Mouse (Mus musculus): ENCODE measurements around the gene Naa60. TPM values are rescaled to one million over a fixed set of nuclear protein-coding genes. Genes with fewer than 3 reads are reported as not detected.
A peak's percentile ranks its signal among the peaks of the same experiment; 100 is the strongest.

The Naa60 gene
- polyA plus RNA-seq, 1 experiment from 2014 or later: 35.2 TPM

DNA sequence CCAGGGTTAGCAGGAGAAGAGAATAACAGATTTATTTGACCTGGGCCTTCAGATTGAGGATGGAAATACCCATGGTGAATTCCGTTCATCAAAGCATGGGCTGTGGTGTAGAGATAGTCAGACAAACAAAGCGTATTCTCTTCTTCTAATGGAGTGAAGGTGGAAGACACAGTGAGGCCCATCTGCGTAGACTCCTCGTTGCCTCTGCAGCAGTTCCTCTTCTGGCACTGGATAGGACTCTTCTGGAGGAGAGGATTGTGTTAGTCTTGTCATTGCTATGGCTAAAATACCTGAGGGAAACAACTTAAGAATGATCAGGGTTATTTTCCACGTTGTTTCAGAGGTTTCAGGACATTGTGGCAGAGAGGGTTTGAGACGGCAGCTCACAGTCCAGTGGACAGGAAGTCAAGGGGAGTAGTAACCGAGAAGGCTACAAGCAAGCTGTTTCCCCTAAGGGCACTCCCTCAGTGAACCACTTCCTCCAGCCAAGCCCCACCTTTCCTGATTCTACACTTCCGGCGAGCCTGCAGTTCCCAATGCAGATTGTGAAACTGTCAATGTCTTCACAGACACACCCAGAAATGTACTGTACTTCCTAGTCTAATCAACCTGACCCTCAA, 23.1 kb downstream of the Naa60 start:
- Histone ChIP-seq H3K9ac (no peak overlapping the region), H3K27me3 (replicated peaks) (no peaks in the 10 kb centered on the region), H3K27ac (replicated peaks) (peak overlapping the region; percentile 77), H3K4me2 (peak overlapping the region; percentile 30), H3K9me3 (no peaks in the 10 kb centered on the region), H3K4me3 (no peak overlapping the region), H3K36me3 (peaks cover 53% of the 10 kb centered on the region), H3K4me1 (peaks cover 16% of the 10 kb centered on the region)
- no peak for ATAC-seq (ENCODE audit: extremely low read depth, insufficient number of reproducible peaks, low FRiP score, low TSS enrichment)
- WGBS: 71% methylated on average over 9 of the region's 9 CpGs

DNA sequence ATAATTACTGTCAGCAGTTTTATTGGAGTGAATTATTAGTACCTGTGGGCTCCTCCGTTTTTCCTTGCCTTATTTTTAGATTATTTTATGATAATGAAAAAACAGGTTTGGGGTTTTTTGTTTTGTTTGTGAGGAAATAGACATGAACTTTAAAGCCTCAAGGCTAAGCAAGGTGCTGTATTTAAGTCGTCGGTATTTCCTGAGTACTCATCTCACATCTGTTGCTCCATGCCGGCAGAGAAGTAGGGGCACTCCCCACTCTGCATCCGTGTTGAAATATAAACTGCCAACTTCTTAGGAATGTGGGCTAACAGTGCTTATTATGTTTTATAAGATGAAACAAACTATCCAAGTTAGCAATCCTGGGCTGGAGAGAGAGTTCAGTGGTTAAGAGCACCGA, 23.9 kb downstream of the Naa60 start:
- Histone ChIP-seq H3K27me3 (replicated peaks) (no peaks in the 10 kb centered on the region), H3K4me3 (no peak overlapping the region), H3K4me1 (peaks cover 16% of the 10 kb centered on the region), H3K9ac (no peak overlapping the region), H3K4me2 (no peak overlapping the region), H3K36me3 (peaks cover 61% of the 10 kb centered on the region), H3K27ac (replicated peaks) (peak overlapping the region; percentile 77; the same call in 1 of the 2 replicates), H3K9me3 (no peaks in the 10 kb centered on the region)
- ATAC-seq (ENCODE audit: extremely low read depth, insufficient number of reproducible peaks, low FRiP score, low TSS enrichment): no peak
- WGBS: 81% methylated on average over 6 of the region's 6 CpGs

DNA sequence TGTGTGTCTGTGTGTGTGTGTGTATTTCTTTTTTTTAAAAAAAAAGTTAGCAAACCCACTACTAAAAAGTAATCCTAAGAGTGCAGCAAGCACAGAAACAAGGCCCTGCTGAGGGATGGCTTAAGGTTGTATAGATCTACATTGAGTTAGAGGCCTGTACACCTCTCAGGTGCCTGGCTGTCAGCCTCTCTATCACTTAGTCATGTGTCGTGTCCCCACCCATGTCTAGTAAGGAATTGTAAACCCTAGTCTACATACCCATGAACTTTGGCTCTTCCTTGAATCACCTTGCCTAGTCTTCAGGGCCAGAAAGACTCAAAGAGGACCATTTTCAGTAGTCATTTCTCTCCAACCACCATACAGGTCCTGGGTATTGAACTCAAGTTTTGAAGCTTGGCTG, 24.4 kb downstream of the Naa60 start:
- ATAC-seq (ENCODE audit: extremely low read depth, insufficient number of reproducible peaks, low FRiP score, low TSS enrichment): no peak
- Histone ChIP-seq H3K27me3 (replicated peaks) (no peaks in the 10 kb centered on the region), H3K9ac (no peak overlapping the region), H3K9me3 (no peaks in the 10 kb centered on the region), H3K36me3 (peaks cover 66% of the 10 kb centered on the region), H3K4me1 (peaks cover 16% of the 10 kb centered on the region), H3K27ac (replicated peaks) (no peak overlapping the region), H3K4me2 (no peak overlapping the region), H3K4me3 (no peak overlapping the region)
- WGBS: 77% methylated on average over 1 of the region's 1 CpGs

DNA sequence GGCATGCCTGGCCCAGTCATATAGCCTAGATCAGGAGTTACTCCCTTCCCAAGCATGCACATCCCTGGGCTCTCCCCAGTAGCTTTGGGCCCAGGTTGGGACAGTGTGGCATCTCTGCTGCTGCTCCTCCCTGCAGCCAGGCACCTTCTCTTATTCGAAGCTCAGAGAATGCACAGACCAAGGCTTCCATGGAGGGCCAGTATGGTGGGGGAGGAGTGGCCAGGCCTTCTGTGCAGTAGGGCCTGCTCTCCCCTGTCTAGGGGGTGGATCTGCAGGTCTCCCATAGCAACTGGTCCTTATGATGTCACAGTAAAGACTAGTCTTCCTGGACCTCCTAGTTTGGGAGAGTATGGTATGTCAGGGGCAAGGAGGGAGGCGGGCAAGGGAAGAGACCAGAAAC, 35.3 kb downstream of the Naa60 start:
- ATAC-seq (ENCODE audit: extremely low read depth, insufficient number of reproducible peaks, low FRiP score, low TSS enrichment): no peak
- H3K9me3 ChIP-seq: no peaks in the 10 kb centered on the region
- H3K27me3 ChIP-seq (replicated peaks): no peaks in the 10 kb centered on the region
- peaks cover 56% of the 10 kb centered on the region for H3K36me3 ChIP-seq
- H3K27ac ChIP-seq (replicated peaks): no peak overlapping the region
- no peak overlapping the region; the same call in 1 of the 2 replicates for H3K4me2 ChIP-seq
- H3K4me3 ChIP-seq: peak overlapping the region; percentile 74; the same call in 1 of the 2 replicates
- peaks cover 12% of the 10 kb centered on the region for H3K4me1 ChIP-seq
- 69% methylated on average over 2 of the region's 2 CpGs for WGBS
- no peak overlapping the region for H3K9ac ChIP-seq

DNA sequence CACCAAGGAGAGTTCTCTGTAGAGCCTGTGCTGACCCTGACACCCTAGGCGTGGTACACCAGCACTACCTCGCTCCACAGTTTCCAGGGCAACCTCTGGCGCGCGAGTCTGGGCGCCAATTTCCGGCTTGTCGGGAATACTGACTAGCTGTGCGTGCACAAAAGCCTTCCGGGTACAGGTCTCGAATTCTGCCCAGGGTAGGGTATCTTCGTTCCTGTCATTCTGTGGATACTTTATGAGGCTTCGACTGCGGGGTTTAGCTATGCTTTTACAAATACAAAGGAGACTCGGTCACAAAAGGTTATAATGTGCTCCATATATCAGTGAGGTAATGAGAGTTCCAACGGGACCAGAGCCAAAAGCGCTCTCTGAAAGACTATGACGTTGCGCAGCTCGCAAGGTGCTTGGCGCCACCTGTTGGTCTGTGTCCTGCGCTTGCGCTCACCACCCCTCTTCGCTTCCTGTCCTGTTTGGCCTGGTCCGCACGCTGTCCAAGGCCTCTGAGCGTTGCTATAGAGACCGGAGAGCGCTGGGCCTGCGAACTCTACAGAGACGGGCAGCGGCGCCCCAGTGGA, 36.4 kb downstream of the Naa60 start, which contains the start of the genes 1700037C18Rik and Cluap1:
Gene 1700037C18Rik (minus strand): TSS at position 153 of the 575 bp plus-strand sequence.
Gene Cluap1 (plus strand): TSS at position 265 of the 575 bp plus-strand sequence.
- Histone ChIP-seq H3K4me1 (peaks cover 12% of the 10 kb centered on the region), H3K4me2 (peak within 1 kb of the TSS; percentile 88), H3K27me3 (replicated peaks) (no peaks in the 10 kb centered on the region), H3K27ac (replicated peaks) (peak within 1 kb of the TSS; percentile 73), H3K4me3 (peak within 1 kb of the TSS; percentile 74), H3K9ac (peak within 1 kb of the TSS; percentile 92), H3K36me3 (peaks cover 56% of the 10 kb centered on the region), H3K9me3 (no peaks in the 10 kb centered on the region)
- peak; percentile 90 for ATAC-seq (ENCODE audit: extremely low read depth, insufficient number of reproducible peaks, low FRiP score, low TSS enrichment)
- WGBS: under 1% methylated on average over 33 of the region's 33 CpGs

DNA sequence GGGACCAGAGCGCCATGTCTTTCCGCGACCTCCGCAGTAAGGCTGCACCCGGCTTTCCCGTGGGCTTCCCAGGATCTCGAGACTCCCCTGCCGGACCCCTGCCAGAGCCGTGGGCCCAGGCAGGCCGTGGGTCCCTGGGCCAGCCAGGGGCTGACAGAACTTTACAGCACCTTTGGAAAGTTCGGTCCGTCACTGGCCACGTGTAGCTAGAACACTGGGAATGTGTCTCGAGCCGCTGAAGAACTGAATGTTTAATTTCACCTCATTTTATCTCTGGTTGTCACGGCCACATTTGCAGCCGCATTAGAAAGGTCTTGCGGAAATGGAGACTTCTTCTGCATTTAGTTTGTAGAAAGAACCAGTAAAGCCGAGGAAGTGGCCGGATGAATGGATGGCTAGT, 36.9 kb downstream of the Naa60 start:
- peaks cover 56% of the 10 kb centered on the region for H3K36me3 ChIP-seq
- no peaks in the 10 kb centered on the region for H3K9me3 ChIP-seq
- peak overlapping the region; percentile 74 for H3K4me3 ChIP-seq
- ATAC-seq (ENCODE audit: extremely low read depth, insufficient number of reproducible peaks, low FRiP score, low TSS enrichment): no peak
- 8% methylated on average over 20 of the region's 20 CpGs for WGBS
- H3K4me2 ChIP-seq: peak overlapping the region; percentile 88
- H3K4me1 ChIP-seq: peaks cover 12% of the 10 kb centered on the region
- no peaks in the 10 kb centered on the region for H3K27me3 ChIP-seq (replicated peaks)
- peak overlapping the region; percentile 92 for H3K9ac ChIP-seq
- H3K27ac ChIP-seq (replicated peaks): peak overlapping the region; percentile 73

DNA sequence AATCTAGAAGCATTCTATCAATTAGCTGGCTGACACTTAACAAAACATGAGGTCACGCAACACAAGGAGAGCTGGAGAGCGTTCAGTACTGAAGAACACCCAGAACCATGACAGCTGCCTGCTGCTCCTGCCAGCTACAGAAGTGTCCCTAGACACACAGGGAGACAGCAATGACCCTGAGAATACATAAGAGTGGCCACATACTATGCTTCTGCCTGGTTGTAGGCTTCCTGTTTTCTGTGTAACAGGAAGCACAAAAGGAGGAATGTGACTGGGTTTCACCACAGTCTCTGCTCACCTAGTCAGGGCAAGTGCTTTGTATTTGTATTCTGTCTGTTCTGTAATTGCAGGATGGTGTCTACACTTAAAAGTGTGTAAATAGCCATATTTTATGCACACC, 48.6 kb downstream of the Naa60 start:
- Histone ChIP-seq H3K36me3 (peaks cover 82% of the 10 kb centered on the region), H3K27me3 (replicated peaks) (no peaks in the 10 kb centered on the region), H3K4me1 (no peaks in the 10 kb centered on the region), H3K9me3 (no peaks in the 10 kb centered on the region), H3K9ac (no peak overlapping the region), H3K4me2 (no peak overlapping the region), H3K27ac (replicated peaks) (no peak overlapping the region), H3K4me3 (no peak overlapping the region)
- ATAC-seq (ENCODE audit: extremely low read depth, insufficient number of reproducible peaks, low FRiP score, low TSS enrichment): no peak
- WGBS: 85% methylated on average over 2 of the region's 2 CpGs

DNA sequence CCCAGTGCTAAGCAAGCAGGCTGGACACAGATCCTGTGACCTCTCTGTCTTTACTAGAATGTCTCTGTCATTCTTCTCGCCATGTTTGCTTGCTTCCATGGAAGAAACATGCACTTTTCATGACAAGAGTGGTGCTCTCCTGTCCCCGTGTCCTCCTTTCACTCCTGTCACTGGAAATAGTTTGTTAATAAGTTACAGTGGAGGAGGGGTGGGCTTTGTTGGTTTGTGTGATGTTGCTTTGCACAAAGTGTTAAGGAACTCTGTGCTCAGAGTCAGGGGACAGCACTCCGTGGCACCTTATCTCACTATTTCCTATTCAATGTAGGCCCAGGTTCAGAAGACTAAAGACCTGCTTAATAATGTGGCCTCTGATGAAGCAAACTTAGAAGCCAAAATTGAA, 51.3 kb downstream of the Naa60 start:
- Histone ChIP-seq H3K27me3 (replicated peaks) (no peaks in the 10 kb centered on the region), H3K4me3 (no peak overlapping the region), H3K9me3 (no peaks in the 10 kb centered on the region), H3K4me1 (no peaks in the 10 kb centered on the region), H3K27ac (replicated peaks) (no peak overlapping the region), H3K4me2 (no peak overlapping the region), H3K36me3 (peaks cover 81% of the 10 kb centered on the region), H3K9ac (no peak overlapping the region)
- no peak for ATAC-seq (ENCODE audit: extremely low read depth, insufficient number of reproducible peaks, low FRiP score, low TSS enrichment)
- WGBS: 76% methylated on average over 3 of the region's 3 CpGs

DNA sequence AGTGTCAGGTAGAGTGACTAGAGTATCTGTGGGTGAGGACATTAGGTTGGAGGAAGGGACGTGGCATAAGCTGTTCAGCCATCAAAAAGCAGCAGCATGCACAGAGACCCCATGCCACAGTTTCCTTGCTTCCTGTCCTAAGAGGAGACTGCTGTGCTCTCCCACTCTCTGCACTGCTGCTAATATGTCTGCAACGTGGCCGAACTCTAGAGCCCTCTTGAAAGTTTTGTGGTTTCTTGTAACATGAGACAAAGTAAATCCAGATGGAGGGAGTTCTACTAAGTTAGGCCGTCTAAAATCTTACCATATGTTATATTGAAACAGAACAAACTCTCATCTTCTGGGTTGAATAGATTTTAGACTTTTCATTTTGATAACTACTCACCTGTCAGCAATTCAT, 51.8 kb downstream of the Naa60 start:
- no peak for ATAC-seq (ENCODE audit: extremely low read depth, insufficient number of reproducible peaks, low FRiP score, low TSS enrichment)
- Histone ChIP-seq H3K27me3 (replicated peaks) (no peaks in the 10 kb centered on the region), H3K36me3 (peaks cover 79% of the 10 kb centered on the region), H3K4me3 (no peak overlapping the region), H3K27ac (replicated peaks) (no peak overlapping the region), H3K9me3 (no peaks in the 10 kb centered on the region), H3K4me2 (no peak overlapping the region), H3K9ac (no peak overlapping the region), H3K4me1 (no peaks in the 10 kb centered on the region)
- 81% methylated on average over 4 of the region's 4 CpGs for WGBS

DNA sequence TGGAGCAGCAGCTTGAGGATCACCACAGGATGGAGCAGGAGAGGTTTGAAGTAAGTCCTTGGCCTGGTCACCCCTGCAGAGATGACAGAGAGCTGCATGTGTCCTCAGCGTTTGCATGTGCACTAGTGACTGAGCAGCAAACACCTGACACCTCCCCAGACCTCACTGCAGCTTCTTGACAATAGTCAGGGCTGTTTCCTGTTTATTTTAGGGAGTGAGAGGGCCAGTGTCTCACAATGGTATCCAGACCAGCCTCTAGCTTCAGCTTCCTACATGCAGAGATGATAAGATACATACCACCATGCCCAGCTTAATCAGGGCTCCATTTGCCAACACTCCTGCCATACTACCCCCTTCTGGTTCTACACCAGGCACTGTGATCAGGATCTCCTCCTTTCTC, 56.4 kb downstream of the Naa60 start:
- Histone ChIP-seq H3K36me3 (peaks cover 81% of the 10 kb centered on the region), H3K9me3 (no peaks in the 10 kb centered on the region), H3K9ac (no peak overlapping the region), H3K4me2 (no peak overlapping the region), H3K27ac (replicated peaks) (no peak overlapping the region), H3K4me3 (no peak overlapping the region), H3K27me3 (replicated peaks) (no peaks in the 10 kb centered on the region), H3K4me1 (no peaks in the 10 kb centered on the region)
- 56% methylated on average over 1 of the region's 1 CpGs for WGBS
- no peak for ATAC-seq (ENCODE audit: extremely low read depth, insufficient number of reproducible peaks, low FRiP score, low TSS enrichment)

DNA sequence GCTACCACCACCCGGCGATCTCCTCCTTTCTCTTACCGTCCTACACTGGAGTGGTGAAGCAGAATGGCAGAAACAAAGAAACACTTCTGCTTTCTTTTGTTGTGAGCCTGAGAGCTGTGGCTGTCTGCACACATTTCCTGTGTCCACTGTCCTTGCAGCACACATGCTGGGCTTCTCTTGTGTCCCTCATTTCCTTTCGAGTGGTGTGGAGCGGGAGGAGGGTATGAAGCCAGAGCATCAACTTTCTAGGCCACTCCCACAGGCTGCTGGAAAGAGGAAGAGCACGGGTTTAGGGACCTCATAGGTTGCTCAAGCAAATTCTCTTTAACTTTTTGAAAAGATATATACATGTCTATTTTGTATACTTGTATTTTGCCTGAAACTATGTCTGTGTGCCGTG, 57.0 kb downstream of the Naa60 start:
- no peak overlapping the region for H3K4me2 ChIP-seq
- no peak for ATAC-seq (ENCODE audit: extremely low read depth, insufficient number of reproducible peaks, low FRiP score, low TSS enrichment)
- H3K27me3 ChIP-seq (replicated peaks): no peaks in the 10 kb centered on the region
- no peaks in the 10 kb centered on the region for H3K9me3 ChIP-seq
- no peaks in the 10 kb centered on the region for H3K4me1 ChIP-seq
- H3K4me3 ChIP-seq: no peak overlapping the region
- no peak overlapping the region for H3K9ac ChIP-seq
- no peak overlapping the region for H3K27ac ChIP-seq (replicated peaks)
- H3K36me3 ChIP-seq: peaks cover 81% of the 10 kb centered on the region
- 68% methylated on average over 7 of the region's 7 CpGs for WGBS

DNA sequence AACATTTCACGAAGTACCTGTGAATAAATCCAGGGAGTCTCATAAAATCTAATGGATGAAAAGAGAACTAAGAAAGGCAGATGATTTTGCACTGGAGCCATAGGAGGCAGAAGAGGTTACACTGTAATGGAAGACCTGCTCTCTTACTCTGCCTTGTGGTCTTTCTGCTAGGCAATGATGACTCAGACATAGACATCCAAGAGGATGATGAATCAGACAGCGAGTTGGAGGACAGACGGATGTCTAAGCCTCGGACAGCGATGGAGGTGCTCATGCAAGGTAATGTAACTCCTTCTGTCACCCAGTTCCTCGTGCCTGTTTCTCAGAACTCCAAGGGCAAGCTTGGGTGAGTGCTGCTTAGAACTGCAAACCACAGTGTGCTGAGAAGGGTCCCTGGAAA, 61.4 kb downstream of the Naa60 start:
- peaks cover 89% of the 10 kb centered on the region for H3K36me3 ChIP-seq
- no peaks in the 10 kb centered on the region for H3K9me3 ChIP-seq
- no peak overlapping the region for H3K4me2 ChIP-seq
- H3K9ac ChIP-seq: no peak overlapping the region
- H3K27ac ChIP-seq (replicated peaks): no peak overlapping the region
- 87% methylated on average over 6 of the region's 6 CpGs for WGBS
- H3K4me1 ChIP-seq: no peaks in the 10 kb centered on the region
- ATAC-seq (ENCODE audit: extremely low read depth, insufficient number of reproducible peaks, low FRiP score, low TSS enrichment): no peak
- no peak overlapping the region for H3K4me3 ChIP-seq
- H3K27me3 ChIP-seq (replicated peaks): no peaks in the 10 kb centered on the region

Measured in heart, embryonic 13.5 days (tissue).